Mouse (Mus musculus) A20 (cell line): ENCODE results near the gene Ushbp1.
A peak's percentile ranks its signal among the peaks of the same experiment; 100 is the strongest.

Experiments
- DNase-seq: peaks from one replicate; pipeline ENCODE4 v3.0.0-alpha.2; 2011; ENCODE audit warnings: low read depth, low spot score

The Ushbp1 gene

DNA sequence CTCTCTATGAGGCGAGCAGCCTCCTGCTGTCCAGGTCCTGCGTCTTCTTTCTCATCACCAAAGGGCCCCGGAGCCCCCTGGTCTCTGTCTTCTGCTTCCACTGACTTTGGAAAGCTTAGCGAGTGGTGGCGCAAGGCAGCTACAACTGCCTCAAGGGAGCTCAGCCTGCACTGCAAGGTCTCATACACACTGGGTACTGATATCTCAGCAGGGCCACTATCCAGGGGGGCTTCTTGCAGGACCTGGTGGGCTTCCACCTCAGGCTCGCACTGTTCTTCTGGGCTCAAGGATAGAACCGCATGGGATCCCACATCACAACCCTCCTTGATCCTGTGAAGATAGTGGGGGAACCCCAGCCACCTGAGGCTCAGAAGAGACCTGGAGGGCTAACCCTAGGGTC is 1.1 kb downstream of the Ushbp1 start:
- no peak for DNase-seq

DNA sequence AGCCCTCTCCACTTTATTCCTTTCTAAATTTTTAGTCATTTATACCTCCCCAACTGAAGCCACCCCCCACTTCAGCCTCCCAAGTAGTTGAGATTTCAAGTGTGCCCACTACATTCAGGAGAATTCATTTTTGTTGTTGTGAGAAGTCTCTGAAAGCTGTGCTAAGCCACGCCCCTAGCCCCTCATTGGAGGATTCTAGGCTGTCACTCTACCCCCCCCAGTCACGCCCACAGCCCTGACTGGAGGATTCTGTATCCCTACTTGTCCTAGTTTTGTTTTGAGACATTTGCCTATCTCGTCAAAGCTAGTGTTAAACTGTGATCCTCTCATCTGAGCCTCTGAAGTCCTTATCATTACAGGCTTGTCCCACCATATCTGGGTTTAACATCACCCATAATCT is 2.7 kb downstream of the Ushbp1 start:
- peak; percentile 80 for DNase-seq

GRCm38 (mm10) chr8:71392391-71392790 is 3.2 kb downstream of the Ushbp1 start:
- no peak for DNase-seq

GRCm38 (mm10) chr8:71391696-71392095 is 3.9 kb downstream of the Ushbp1 start:
- DNase-seq, result peak; percentile 78

- DNase-seq, result no peak
Observed at GRCm38 (mm10) chr8:71388267-71388666, 7.3 kb downstream of the Ushbp1 start.

- peak; percentile 84 for DNase-seq
Observed at GRCm38 (mm10) chr8:71385212-71385835, 10.3 kb downstream of the Ushbp1 start.

DNA sequence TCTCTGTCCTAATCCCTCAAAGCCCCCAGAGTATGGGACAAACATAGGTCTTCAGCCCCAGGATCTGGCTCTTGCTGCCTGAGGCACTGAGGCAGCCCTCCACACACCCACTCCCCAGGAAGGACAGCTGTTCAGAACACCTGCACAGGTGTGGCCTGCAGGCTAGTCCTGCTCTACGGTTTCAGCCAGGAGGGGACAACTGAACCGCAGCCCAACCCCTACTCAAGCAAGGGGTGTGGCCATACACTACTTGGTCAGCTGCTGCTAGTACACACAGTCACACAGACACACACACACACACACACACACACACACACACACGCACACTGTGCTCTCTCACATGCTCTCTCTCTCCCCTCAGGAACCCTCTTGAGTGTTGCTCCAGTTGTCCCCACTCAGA is 11.7 kb downstream of the Ushbp1 start:
- peak; percentile 27 for DNase-seq

- DNase-seq, result no peak
Observed at GRCm38 (mm10) chr8:71383396-71383795, 12.2 kb downstream of the Ushbp1 start.

- peak; percentile 87 for DNase-seq
Observed at GRCm38 (mm10) chr8:71381971-71382961, 13.3 kb downstream of the Ushbp1 start.

DNA sequence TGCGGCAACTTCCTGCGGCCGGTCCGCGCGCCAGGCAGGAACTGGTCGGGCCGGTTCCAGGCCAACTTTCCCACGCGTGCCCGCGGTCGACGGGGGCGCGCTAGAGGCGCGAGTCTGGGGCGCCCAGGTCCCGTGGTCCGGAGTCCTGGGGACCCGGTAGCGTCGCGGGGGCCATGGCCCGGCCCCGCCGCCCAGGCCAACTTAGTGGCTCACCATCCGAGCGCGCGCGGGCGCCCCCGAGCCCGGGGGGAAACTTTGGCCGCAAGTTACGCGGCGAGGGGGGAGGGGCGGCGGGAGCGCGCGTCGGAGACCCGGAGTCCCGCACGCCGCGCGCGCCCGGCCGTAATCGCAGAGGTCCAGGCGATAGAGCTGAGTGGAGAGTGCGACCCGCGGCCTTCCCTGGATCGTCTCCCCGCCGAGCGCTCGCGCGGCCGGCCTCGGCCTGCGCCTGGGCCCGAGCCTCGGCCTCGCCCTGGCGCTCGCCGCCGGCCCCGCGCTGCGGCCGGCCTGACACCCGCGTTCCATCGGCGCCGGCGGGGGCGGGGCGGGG is 14.1 kb downstream of the Ushbp1 start, which contains the start of gene Nr2f6:
Gene Nr2f6, minus strand, starts transcription at position 540 of the 550 bp plus-strand sequence.
- peak; percentile 85 for DNase-seq

- peak; percentile 48 for DNase-seq
Observed at GRCm38 (mm10) chr8:71380178-71381171, 15.1 kb downstream of the Ushbp1 start.

GRCm38 (mm10) chr8:71379512-71380075 is 16.0 kb downstream of the Ushbp1 start:
- no peak for DNase-seq

DNA sequence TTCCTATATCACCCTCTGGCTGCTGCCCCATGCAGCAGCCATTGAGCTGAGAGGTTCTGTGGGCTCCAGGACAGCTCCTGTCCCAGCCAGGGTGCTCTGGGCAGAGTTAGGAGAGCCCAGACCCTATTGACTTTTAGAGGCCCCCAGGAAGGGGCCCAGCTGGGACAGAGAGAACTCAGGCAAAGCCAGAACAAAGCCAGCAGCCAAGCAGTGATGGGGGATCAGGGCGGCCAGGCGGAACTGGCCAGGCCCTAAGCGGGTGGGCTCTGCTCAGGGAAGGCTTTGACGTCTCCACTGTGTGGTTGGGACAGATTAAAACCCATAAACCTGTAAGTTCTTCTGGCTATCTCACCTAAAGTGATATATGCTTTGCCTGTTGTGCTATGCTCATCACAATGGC is 16.6 kb downstream of the Ushbp1 start:
- no peak for DNase-seq

GRCm38 (mm10) chr8:71376423-71377030 is 19.1 kb downstream of the Ushbp1 start:
- peak; percentile 22 for DNase-seq

DNA sequence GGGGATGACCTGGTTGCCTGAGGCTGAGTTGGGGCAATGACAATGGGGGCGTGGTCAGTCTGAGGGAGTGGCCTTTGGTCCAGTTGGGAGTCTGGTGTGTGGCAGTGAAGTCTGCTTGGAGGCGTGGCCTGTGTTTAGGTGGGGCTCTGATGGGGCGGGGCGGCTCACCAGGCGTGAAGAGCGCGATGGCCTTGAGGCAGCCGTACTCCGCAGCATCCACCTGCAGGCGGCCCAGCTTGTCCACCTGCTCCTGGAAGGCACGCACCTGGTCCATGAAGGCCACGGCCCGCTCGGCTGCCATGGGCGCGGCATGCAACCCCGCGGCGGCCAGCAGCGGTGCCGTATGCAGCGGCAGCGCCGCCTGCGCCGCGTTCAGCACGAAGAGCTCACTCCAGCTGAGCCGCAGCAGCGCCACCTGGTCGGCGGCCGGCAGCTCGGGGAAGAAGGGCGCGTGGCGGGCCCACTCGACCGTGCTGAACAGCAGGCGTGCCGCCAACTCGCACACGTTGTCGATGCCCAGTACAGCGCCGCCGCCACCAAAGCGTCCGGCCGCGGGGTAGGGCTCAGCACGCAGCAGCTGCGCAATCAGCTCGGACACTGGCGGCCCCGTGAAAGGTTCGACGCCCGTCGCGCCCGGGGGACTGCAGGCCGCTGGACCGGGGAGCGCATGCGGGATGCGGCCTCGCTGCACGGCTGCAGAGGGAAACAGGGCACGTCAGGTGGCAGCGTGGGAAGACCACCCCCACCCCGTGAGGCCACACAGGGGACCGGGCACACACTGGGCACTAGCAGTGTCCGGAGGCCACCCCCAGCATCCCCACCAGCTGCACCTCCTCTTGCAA is 19.8 kb downstream of the Ushbp1 start:
- peak; percentile 90 for DNase-seq

DNA sequence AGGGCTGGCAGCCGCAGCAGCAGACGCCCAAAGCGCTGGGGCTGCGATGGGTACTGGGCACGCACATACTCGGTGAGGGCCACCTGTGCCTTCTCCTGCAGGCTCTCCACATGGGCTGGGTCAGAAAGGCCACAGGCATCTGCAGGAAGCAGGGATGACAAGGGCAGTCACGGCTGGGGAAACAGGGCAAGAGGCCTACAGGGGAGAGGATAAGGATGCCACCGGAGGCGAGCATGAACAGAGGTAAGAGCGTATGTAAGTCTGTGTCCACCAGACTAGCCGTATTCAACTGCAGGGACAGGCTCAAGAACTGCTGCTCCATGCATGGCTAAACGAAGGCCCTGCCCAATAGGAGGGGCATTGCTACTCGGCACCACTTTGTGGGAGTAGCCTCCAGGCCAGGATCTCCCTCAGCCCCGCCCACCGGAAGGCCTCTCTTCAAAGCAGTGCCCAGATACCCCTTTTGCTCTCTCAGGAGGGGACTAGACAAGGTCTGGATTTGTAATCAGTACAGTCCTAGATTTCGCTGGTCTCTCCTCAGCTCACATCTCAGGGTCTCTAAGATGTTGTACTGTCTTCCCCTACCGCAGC is 20.9 kb downstream of the Ushbp1 start:
- DNase-seq, result peak; percentile 56

DNA sequence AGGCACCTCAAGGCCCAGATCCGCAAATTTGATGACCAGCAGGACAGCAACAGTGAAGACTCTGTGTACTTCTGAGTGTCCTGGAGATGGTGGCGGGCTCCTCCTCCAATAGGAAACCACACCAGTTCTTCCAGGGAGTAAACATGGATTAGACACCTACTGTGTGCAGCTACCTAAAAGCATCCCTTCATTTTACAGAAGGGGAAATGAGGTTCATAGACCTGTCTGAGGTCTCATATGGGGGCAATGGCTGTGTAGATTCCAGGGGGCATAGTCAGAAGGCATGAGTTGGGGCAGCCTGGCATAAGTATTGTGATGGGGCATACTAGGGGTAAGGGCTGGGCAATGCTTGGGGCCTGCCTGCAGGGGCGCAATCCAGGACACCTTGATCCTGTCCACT is 22.6 kb downstream of the Ushbp1 start:
- no peak for DNase-seq

DNA sequence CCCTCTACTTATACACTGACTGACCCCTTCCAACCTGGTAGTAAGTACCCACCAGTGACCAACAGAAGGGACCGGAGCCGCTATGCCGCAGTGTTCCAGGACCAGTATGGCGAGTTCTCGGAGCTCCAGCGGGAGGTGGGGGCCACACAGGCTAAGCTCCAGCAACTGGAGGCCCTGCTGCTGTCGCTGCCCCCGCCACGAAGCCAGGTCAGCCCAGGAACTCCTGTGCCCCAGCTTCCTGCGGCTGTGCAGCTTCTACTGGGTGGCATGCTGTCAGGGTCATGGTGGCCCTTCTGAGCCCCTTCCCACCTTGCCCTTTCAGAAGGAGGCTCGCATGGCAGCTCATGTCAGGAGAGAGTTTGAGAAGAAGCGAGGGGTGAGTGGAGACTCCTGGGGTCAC is 23.2 kb downstream of the Ushbp1 start:
- no peak for DNase-seq

- DNase-seq, result peak; percentile 100
Observed at GRCm38 (mm10) chr8:71371236-71371848, 24.3 kb downstream of the Ushbp1 start, which contains the start of gene Ocel1. TSS of gene Ocel1 (plus strand) at chr8:71371298.
